Mouse (Mus musculus) brain, embryonic 18.5 days (tissue): ENCODE data around the gene Ly6g6d.
"Not testable (repeated sequence)": the region's sequence is repeated elsewhere in the genome, so short reads cannot be mapped to it uniquely, and the experiment has no call there.

ENCODE experiments used
- DNase-seq: peaks from one replicate; pipeline ENCODE4 v3.0.0-alpha.2; 2012; ENCODE audit warnings: low read depth, low spot score

The Ly6g6d gene

DNA sequence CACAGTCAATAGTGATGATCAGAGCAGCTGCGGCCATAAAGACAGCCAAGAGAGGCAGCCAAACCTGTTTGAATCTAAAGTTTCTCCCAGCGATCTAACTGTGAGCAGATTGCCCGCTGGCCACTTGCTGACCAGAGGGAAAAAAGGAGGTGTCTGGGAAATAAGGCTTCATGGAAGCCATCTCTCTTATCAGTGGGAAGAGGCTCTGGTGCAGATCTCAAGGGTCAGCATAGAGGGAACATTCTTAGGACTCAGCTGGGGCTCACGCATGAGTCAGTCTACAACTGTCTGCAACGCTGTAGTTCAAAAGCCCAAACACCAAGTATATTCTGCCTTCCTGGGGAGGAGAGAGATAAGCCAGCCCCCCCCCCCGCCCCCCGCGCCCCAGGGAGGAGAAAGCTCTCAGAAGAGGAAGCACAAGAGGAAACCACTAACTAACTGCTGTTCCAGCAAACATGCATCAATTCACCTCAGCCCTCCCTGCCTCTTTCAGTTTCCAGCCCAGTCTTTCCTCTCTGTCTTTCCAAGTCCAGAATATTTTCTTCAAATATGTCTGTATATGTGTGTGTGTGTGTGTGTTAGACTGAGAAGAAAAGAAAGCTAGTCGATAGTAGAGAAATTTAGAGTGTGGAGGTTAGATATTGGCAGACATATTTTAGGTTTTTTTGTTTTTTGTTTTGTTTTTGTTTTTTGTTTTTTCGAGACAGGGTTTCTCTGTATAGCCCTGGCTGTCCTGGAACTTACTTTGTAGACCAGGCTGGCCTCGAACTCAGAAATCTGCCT lies 29.5 kb downstream of the Ly6g6d start:
- DNase-seq, result no peak

DNA sequence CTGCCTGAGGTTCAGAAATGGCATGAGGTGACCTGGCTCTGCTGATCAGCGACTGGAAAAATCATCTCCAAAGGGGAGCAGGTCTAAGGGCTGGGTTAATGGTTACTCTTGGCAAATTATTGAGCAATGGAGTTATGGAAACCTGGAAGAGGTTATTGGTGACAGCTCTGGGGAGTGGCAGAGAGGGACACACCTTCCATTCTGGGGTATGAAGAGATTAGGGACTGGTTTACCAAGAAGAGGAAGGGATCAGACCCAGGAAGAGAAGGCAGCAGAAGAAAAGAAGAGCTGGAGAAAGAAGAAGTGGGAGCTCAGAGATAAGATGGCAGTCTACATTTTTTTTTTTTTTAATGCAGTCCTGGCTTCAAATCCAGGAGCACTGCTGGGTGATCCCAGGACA lies 30.2 kb downstream of the Ly6g6d start:
- DNase-seq, result no peak

DNA sequence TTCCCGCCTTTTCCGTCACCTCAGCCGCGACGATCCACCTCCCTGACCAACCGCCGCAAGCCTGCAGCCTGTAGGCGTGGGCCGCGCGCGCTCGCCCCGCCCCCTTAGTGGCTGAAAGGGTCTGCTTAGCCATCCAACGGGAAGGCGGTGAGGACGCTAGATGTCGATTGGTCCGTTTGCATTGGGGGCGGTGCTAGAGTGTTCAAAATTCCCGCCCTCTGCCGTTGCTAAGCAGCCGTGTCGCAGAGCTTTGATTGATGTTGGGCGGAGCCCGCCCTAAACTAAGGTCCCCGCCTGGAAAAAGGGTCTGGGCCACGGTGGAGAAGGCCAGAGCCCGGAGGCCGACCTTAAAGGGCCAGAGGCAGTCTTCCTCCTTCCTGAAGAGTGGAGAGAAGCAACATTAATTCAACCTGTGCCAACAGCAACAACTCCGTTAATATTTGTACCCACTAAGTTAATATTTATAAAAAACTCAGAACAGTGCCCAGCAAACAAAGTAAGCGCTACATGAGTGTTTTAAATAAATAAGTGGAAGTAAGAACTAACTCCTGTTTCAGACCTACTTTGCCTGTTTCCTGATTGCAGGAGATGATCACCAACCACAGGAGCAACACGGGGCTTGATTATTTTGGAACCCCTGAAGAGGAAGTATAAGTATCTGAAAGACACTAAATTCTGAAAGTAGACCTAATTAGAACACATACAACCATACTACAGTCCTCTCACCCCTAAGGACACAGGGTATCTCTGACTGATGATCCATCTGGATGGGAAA lies 31.0 kb downstream of the Ly6g6d start, which contains the start of gene Msh5:
Gene Msh5 (minus strand): TSS at position 65 of the 775 bp plus-strand sequence.
- peak; percentile 89 for DNase-seq

DNA sequence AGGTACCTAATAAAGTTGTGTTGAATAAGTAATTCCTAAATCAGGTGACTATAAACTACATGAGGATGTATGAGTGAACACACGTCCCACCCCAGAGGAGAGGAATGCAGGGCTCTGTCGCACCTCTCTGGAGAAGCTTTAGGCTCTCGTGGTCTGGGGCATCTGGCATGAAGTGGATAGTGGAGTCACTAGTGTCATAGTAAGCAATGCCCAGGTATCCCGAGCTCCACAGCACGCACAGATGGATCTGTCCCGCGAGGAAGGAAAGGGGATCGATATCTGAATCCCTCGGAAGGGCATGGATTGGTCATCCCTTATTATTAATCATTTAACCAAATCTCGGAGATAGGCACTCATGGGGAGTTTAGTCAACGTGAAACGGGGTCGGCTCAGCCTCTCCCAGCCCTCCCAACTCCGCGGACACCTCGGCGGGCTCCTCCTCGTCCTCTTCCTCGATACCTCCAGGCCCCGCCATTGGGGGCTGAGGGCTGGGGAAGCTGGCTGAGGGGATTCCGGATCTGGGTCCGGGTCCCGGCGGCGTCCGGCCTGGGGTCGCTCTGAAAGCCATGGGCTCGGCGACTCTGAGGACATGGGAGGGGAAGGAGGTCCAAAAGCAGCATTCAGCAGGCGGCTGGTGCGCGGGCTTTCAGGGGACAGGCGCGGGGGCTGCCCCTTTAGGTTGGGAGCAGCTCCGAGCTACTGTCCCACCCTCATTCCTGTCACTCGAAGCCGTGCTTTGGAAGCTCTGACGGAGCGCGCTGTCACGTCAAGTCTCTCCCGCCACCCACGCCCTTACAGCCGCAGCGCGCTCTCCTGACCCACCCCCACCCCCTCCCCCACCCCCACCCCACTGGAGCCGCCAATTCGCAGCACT lies 31.8 kb downstream of the Ly6g6d start:
- no peak for DNase-seq

DNA sequence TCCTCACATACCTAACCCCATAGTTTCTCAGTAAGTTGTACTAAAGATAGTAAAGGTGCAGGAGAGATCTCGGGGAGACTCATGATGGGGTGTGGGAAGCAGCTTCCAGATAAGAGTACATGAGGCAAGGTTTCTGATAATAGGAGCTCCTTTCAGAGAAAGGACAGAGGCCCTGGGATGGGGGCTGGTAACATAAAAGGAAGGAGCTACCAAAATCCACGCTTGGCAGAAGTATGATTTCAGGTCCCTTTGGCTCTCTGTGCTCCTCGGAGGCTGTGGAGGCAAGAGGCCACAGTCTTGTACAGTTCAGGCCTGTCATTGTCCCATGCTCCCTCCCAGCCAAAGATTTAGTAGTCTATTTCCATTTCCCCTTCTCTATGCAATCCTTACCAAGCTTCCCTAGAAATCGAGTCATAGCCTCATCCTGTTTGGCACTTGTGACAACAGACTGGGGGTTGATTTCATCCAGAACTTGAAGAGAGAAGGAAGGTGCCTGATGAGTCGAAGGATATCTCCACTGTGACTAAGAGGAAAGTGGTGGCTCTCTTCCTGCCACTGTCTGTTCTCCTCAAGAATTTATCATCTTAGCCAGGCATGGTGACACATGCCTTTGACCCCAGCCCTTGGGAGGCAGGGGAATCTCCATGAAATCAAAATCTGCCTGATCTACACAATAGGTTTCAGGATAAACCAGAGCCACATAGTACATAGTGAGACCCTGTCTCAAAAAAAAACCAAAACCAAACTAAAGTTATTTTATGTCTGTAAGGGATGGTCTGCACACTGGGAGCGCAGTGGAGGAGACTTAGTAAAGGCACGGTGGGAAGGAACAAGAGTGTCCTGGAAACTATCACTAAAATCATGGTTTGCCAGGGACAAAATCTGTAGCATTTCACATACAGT lies 32.7 kb downstream of the Ly6g6d start:
- DNase-seq, result no peak

DNA sequence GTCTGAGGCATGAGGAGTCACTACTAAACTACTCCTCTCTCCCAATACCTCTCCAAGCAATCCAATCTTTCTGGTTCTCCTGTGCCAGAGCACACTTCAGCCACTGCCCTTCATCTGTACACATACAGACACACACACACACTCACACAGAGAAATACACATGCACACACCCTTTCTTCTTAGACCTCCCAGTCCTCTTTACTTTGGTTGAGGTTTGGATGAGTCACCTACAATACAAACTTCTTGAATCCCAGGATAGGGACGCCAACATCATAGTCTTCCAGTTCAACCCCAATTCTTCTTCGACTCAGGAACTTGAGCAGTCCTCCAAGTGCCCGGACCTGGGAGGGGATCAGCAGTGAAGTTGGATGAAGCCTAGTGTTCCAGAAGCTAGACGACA lies 34.1 kb downstream of the Ly6g6d start:
- no peak for DNase-seq

DNA sequence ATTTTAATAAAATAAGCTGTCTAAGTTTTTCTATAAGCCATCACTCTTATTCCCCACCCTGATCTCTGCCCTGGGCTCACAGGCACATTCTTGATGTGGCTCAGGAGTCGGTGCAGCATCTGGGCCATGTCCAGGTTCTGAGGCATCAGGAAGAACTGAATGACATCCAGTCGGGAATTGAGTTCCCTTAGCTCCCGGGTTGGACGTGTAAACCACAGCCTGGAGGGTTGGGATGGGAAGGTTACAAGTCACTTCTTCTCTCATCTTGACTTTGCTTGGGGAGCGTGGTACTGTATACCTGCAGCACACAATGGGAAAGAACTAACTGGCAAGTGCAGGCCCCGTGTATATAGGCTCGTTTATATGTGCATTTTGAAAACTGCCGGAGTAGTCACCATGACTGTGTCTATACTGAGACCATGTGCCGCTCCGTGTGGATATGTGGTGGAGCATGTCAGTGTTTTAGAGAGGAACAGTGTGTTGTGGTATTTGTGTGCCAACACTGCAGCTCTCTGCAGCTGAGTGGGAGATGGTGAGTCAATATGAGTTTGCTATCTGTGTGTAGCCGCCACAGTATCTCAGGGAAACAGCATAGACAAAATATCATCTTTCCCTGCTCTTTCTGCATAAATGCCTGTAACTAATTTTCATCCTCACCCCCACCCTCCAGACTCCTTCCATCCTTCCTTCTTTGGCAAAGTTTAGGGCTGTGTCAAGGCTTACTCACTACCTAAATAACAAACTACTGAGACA lies 38.6 kb downstream of the Ly6g6d start:
- no peak for DNase-seq

DNA sequence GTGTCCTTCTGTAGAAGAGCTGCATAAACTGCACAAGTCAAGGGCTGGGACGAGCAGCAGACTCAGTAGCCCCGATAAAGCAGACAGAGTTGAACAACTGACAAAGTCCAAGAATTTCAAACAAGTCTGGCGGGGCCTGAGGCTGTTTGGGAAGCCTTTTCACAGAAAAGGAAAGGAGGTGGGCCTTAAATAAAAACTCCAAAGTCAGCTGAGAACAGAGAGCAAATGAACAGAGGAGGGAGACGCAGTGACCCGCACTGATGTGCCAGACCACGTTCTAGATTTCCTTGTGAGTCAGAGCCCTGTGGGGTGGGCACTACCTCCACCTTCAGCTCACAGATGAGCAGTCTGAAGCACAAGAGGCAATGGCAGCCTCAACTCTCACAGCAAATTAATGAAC lies 43.0 kb downstream of the Ly6g6d start:
- DNase-seq, result no peak

DNA sequence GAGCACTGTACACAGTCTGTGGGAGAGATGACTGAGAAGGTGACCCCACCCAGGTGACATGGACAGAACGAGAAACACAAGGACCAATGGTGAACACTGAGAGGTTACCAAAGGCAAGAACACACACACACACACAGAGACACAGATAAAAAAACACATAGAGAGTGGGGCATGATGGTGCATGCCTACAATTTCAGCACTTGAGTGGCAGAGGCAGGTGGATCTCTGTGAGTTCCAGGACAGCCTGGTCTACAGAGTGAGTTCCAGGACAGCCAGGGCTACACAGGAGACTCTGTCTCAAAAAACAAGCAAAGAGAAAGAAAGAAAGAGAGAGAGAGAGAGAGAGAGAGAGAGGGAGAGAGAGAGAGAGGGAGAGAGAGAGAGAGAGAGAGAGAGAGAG lies 44.2 kb downstream of the Ly6g6d start:
- not testable (repeated sequence) for DNase-seq

DNA sequence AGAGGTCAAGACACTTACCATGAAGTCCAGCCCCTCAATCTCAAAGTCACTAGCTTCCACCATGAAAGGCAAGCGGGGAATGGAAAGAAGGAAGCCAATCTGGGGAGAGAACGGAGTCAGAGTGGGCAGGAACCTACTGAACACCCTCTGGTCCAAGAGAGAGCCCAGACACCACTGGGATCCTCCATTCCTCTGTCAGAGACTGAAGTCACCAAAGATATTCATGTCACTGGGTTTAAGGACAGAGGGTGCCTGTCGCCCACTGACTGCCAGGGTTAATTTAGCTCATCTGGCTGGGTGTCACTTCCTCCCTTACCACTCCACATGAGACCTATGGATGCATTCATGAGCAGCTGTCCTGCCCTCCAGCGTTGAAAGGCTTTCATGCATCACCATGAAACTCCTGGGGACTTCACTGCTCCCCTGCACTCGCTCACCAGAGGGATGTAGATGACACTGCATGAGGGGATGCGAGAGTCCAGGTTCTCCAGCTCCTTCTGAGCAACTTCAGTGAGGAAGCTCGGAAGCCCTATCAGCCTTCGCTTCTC lies 45.5 kb downstream of the Ly6g6d start:
- no peak for DNase-seq

DNA sequence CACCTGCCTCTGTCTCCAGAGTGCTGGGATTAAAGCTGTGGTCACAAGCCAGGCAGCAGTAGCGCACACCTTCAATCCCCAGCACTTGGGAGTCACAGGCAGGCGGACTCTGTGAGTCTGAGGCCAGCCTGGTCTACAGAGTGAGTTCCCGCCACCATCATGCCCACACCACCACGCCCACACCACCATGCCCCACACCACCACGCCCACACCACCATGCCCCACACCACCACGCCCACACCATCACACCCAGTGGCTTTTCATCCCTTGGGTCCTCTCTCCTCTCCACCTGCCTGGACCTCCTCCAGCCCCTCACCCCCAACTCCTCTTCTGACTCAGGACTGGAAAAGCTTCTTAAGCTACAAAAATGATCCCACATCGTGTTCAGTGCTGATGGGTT lies 46.0 kb downstream of the Ly6g6d start:
- no peak for DNase-seq

DNA sequence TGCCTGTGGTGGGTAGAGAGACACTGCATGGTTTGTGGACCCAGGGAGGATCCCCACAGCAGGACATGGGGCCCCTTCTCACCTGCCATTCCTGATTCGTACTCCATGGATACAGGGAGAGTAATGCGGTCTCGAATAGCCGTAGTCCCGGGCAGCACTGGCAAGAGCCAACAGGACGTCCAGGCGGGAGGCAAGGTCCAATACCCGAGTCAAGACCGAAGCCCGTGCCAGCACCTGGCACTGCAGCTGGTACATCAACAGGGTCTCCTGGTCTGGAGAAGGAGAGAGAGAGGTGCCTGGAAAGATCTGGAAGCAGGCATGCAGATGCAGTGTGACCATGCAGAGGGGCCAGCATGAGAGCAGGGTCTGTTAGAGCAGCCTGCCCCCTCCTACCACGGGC lies 46.6 kb downstream of the Ly6g6d start:
- no peak for DNase-seq

DNA sequence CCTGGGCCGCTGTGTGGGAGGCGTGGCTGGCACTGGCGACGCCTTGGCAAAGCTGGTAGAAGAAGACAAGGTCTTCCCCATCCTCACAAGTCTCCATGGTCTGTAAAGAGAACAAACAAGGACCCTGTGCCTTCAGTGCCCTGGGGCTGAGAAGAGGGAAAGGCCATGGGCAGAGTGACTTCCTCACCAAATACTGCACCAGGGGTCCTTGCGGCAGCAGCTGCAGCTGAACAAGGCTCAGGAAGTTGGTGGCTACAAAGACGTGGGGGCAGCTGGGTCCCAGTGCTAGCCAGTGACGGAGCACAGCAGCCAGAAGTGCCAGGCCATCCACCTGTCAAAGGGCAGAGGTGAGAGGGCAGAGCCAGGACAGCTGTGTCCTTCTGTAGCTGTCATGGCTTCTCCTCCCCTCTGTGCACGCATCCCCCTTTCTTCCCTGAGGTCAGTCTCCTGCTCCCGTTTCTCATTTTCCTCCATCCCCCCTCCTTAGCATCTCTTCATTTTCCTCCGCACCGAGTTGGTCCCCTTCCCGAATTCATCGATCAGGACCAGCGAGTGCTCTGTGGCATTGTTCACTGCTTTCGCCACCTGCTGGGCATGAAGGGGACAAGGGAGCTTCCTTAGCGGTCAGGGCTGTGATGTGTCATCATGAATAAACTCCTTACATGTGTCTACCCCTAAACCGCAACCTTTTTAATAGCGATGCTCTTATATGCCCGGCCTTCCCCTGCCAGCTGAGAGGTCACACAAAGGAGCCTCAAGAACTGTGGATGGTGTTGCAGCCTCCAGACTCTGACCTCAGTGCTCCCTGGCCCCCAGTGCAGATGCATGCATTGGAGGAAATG lies 48.0 kb downstream of the Ly6g6d start:
- DNase-seq, result no peak

DNA sequence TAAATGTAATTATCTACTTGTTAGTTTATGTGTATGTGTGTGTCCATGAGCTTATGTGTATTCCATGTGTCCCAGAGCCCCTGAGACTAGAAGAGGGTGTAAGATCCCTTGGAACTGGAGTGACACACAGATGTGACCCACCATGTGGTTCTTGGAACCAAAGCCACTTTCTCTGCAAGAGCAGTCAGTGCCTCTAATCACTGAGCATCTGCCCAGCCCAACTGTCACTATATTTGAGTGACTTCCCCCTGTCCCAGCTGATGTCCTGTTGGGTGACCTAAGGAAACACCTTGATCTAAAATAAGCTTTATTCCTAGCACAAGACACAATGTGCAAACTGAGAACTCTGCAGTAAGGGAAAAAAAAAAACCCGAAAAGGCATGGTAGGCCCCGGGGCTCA lies 49.5 kb downstream of the Ly6g6d start:
- DNase-seq, result no peak

DNA sequence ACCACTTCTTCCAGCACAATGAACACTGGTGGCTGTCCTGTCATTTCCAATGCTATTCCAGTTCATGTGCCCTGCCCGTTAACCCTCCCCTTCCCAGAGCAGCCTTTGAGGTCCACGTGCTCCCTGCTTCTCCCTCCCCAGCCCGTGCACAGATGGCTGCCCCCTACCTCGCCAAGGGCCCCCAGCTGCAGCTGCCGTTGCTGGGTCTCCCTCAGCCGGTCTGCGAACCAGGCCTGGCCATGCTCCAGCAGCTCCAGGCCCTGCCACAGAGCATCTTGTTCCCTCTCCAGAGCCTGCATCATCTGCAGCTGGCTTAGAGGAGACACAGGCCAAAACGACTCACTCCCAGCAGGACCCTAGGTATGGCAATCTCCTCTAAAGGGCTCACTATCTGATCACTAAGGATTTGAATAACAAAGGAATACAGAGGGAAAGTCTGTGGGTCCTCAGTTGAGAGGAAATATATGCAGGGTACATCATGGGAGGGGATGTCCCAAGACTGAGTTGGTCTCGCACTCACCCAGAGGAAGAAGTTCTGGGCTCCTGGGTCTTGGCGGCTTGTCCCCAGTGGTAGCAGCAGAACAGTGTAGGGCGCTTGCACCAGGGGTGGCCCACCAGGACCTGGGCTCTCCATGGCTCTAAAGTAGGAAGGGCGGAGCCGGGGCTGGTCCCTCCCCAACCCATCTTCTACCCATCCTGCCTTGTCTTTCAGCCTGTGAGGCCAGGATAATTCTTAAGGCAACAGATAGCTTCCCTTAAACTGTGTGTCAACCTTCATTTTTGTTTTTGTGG lies 50.4 kb downstream of the Ly6g6d start, which contains the start of gene Sapcd1:
Gene Sapcd1 (minus strand): TSS at position 740 of the 792 bp plus-strand sequence.
- no peak for DNase-seq

DNA sequence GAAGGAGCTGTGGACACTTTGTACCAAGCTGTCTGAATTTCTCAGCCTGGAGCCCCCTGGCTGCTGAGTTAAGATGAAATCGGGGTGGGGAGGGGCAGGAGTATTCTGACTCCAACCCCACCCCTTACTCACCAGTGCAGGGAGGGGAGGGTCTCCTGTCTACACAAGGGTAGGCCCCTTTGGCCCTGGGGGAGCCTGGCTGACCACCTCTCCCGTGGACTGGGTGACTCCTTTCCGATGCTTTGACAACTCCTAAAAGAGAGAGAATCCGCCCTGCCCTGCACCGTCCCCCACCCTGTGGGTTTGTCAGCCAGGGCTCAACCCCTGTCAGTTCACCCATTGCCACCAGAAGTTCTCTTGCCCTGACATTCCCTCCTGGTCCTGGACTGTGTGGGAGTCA lies 51.7 kb downstream of the Ly6g6d start:
- DNase-seq, result no peak

DNA sequence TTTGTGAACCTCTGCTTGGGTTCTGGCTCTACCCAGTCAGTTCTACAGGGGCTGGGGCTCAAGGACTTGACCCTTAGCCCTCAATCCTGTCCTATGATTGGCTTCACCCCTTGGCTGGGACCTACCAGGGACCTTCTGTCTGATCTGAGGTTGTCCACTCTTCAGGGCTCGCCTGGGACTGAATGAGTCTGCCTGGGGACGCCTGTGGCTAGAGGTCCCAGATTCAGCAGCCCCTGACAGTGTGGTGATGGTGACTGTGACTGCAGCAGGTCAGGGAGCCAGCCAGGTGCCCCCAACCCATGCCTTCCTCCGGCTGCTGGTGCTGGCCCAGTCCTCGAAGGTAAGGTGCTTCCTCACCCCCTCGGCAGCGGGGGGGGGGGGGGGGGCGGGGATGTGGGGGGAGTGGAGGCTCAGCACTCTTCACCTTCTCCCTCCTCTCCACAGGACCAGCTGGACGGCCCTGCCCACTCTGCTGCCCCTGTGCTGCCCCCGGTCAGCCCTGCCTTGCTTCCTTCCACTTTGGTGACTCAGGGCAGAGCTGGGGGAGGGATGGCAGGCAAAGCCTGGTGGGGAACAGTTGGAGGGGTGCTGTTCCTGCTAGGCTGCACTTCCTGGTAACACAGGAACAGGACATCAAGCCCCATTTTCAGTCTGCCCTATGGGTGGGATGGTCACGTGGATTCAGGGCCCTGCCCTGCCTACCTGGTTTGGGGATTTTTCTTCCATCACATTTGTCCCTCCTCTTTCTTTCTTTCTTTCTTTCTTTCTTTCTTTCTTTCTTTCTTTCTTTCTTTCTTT lies 53.0 kb downstream of the Ly6g6d start:
- no peak for DNase-seq
